Mouse (Mus musculus): ENCODE data around the gene Cnn1. TPM values are rescaled to one million over a fixed set of nuclear protein-coding genes. Genes with fewer than 3 reads are reported as not detected.
A peak's percentile ranks its signal among the peaks of the same experiment; 100 is the strongest.

The Cnn1 gene
- polyA plus RNA-seq, 2 experiments: 0.09 to 0.17 TPM

DNA sequence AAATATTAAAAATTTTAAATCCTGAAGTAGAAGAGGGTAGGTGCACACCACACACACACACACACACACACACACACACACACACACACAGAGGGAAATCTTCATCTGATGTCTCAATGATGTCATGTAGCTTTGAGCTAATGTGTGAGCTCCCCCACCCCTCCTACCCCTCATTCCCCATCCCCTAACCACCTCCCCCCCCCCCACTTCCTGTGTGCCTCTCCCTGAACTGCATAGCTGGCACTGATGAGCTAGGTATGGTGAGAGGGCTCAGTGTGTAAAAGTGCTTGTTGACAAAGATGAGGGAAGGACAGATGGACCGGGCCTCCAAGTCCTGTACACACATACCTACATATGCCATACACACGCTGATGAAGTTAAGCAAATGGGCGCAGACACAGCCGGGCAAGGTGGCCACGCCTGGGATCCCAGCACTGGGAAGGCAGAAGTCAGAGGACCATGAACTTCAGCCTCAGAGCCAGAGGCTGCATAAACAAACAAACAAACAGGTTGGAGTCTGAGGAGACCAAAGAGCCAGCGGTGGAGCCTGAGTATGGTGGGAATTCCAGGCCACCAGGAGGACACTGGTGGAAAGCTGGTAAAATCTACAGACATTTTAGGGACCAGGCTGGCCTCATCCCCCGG lies 35.4 kb downstream of the Cnn1 start:
- TF ChIP-seq CTCF (IDR thresholded peaks at IDR 0.05; ENCODE audit: low read depth): no peak
- TF ChIP-seq EP300 (IDR thresholded peaks at IDR 0.05; ENCODE audit: low read depth): no peak
- Histone ChIP-seq H3K4me1 (replicated peaks; ENCODE audit: control insufficient read depth in 2 of 2, insufficient read depth in 2 of 2, low read length in 1 of 2) (peaks cover 38 to 47% of the 10 kb centered on the region in 2 experiments), H3K27ac (peak overlapping the region; percentile 88), H3K36me3 (replicated peaks; ENCODE audit: control insufficient read depth, insufficient read depth, low read depth) (peaks cover 25% of the 10 kb centered on the region), H3K4me2 (ENCODE audit: low read depth) (peak overlapping the region; percentile 99), H3K27me3 (ENCODE audit: control insufficient read depth, insufficient read depth, low read length) (no peaks in the 10 kb centered on the region), H3K9me3 (ENCODE audit: control insufficient read depth, low read length) (no peaks in the 10 kb centered on the region), H3K4me3 (ENCODE audit: insufficient read depth in 1 of 2, low read depth in 2 of 2, low read length in 2 of 2) (peak overlapping the region; percentile 71 to 76), H3K9ac (replicated peaks) (peak overlapping the region; percentile 85)
- 48% methylated on average over 7 of the region's 7 CpGs for WGBS (ENCODE audit: insufficient replicate concordance)
- no peak for DNase-seq (ENCODE audit: low read depth in 3 of 3, low spot score in 3 of 3)
- ATAC-seq (ENCODE audit: insufficient read depth): no peak

DNA sequence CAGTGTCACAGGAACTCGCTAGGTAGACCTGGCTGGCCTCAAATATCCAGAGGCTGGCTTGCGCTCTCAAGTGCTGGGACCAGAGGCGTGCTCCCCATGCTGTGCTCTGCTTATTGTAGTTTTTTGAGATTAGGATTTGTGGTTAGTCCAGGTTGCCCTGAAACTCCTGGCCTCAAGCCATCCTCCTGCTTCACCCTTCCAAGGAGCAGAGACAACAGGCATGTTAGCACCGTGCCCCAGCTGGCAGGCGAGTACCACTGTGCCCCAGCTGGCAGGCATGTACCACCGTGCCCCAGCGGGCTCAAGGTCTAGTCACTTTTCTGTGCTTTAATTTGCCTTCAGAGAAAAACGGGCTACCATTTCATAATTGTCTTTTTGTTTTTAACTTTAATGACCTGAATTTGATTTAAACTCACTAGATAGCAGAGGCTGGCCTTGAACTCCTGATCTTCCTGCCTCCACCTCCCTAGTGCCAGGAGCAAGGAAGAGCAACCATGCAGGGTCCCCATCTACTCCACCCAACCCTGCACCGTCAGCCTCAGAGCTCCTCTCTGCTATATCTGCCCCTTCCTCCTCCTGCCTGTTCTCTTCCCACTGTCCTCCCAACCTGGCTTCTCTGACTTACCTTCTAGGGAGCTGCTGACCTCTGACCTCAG lies 36.1 kb downstream of the Cnn1 start:
- H3K27ac ChIP-seq: peak overlapping the region; percentile 88
- H3K36me3 ChIP-seq (replicated peaks; ENCODE audit: control insufficient read depth, insufficient read depth, low read depth): peaks cover 17% of the 10 kb centered on the region
- no peaks in the 10 kb centered on the region for H3K27me3 ChIP-seq (ENCODE audit: control insufficient read depth, insufficient read depth, low read length)
- no peaks in the 10 kb centered on the region for H3K9me3 ChIP-seq (ENCODE audit: control insufficient read depth, low read length)
- H3K4me2 ChIP-seq (ENCODE audit: low read depth): peak overlapping the region; percentile 99
- DNase-seq (ENCODE audit: low read depth in 3 of 3, low spot score in 3 of 3) (no peak), ATAC-seq (ENCODE audit: insufficient read depth) (peak; percentile 59)
- TF ChIP-seq CTCF (IDR thresholded peaks at IDR 0.05; ENCODE audit: low read depth): no peak
- TF ChIP-seq EP300 (IDR thresholded peaks at IDR 0.05; ENCODE audit: low read depth): no peak
- H3K4me1 ChIP-seq (replicated peaks; ENCODE audit: control insufficient read depth in 2 of 2, insufficient read depth in 2 of 2, low read length in 1 of 2): peaks cover 38 to 47% of the 10 kb centered on the region in 2 experiments
- H3K9ac ChIP-seq (replicated peaks): peak overlapping the region; percentile 85
- WGBS (ENCODE audit: insufficient replicate concordance): 39% methylated on average over 9 of the region's 9 CpGs
- peak overlapping the region; percentile 71 to 76 for H3K4me3 ChIP-seq (ENCODE audit: insufficient read depth in 1 of 2, low read depth in 2 of 2, low read length in 2 of 2)

DNA sequence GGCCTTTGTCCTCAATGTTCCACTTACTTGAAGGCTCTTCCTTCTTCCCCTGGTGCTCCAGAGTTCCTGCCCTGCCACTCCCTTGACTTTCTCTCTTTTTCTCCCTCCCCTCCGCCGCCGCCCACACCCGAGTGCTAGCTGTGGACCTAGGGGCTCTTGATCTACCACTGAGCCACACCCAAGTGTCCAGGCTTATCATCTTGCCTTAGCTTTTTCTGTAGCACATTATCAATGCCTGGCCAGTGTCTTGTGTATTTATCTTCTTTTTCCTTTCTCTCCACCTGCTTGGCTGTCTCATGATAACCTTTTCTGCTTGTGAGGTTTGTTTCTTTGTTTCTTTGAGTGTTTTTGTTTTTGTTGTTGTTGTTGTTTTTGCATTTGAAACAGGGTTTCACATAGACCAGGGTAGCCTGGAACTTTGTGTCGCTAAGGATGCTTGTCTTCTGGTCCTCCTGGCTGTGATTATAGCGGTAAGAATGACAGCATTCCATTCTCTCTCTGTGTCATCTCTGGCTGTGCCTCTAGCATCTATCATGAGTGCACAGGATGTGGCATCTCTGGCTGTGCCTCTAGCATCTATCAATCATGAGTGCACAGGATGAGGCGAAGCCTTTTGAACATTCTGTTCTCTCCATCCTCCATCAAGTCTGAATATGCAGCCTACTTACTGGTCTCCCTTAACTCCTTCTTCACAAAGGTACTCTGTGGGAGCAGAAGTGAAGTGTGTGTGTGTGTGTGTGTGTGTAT lies 36.8 kb downstream of the Cnn1 start, which contains the start of gene Acp5:
TSS of gene Acp5 (minus strand) at position 68 of the 747 bp plus-strand sequence.
- TF ChIP-seq CTCF (IDR thresholded peaks at IDR 0.05; ENCODE audit: low read depth): no peak
- TF ChIP-seq EP300 (IDR thresholded peaks at IDR 0.05; ENCODE audit: low read depth): peak; percentile 98
- peak within 1 kb of the TSS; percentile 71 to 76 for H3K4me3 ChIP-seq (ENCODE audit: insufficient read depth in 1 of 2, low read depth in 2 of 2, low read length in 2 of 2)
- DNase-seq (ENCODE audit: low read depth in 3 of 3, low spot score in 3 of 3) (peak; percentile 86 to 89 (median 86)), ATAC-seq (ENCODE audit: insufficient read depth) (peak; percentile 84)
- WGBS (ENCODE audit: insufficient replicate concordance): 16% methylated on average over 7 of the region's 7 CpGs
- H3K27me3 ChIP-seq (ENCODE audit: control insufficient read depth, insufficient read depth, low read length): no peaks in the 10 kb centered on the region
- H3K36me3 ChIP-seq (replicated peaks; ENCODE audit: control insufficient read depth, insufficient read depth, low read depth): peaks cover 10% of the 10 kb centered on the region; the same call in 1 of the 2 replicates
- peak within 1 kb of the TSS; percentile 88 for H3K27ac ChIP-seq
- peak within 1 kb of the TSS; percentile 99 for H3K4me2 ChIP-seq (ENCODE audit: low read depth)
- H3K9ac ChIP-seq (replicated peaks): peak within 1 kb of the TSS; percentile 85
- H3K4me1 ChIP-seq (replicated peaks; ENCODE audit: control insufficient read depth in 2 of 2, insufficient read depth in 2 of 2, low read length in 1 of 2): peaks cover 35 to 47% of the 10 kb centered on the region in 2 experiments
- H3K9me3 ChIP-seq (ENCODE audit: control insufficient read depth, low read length): no peaks in the 10 kb centered on the region

DNA sequence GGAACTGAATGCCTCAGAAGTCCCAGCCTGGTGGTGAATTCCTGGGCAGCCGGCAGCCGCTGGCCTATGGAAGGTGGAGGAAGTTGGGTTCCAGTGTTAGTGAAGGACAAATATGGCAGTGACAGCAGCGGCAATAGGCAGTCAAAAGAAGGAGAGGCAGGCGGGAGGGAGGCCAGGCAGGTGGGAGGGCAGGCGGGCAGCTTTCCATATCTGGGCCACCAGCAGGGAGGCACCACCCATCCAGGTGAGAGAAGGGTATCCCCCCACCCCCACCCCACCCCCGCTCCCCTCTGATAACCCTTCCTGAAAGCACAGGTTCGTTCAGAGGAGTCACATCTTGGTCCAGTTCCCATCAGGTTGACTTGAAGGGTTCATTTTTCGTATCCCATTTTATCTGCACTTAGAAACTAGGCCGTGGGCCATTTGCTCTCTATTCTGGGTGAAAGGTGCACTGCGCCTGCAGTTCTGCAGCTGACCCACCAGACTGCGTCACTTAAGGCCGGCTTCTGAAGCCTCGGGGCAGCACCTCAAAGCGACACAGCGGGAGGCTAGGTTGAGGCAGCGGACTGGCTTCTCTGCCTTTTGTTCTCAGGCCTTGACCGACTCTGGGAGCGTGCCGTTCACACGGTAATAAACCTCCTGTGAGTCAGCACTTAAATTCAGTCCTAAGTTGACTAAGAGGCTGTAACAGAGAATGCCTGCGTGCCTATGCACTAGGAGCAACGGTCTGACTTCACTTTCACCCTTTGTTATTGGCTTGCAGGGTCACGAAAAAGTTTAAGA lies 37.9 kb downstream of the Cnn1 start:
- WGBS (ENCODE audit: insufficient replicate concordance): 33% methylated on average over 23 of the region's 23 CpGs

More for the DNA sequence above, 37.9 kb downstream of the Cnn1 start:
- DNase-seq (ENCODE audit: low read depth in 3 of 3, low spot score in 3 of 3) (no peak), ATAC-seq (ENCODE audit: insufficient read depth) (peak; percentile 35; the same call in 1 of the 2 replicates)
- H3K9me3 ChIP-seq (ENCODE audit: control insufficient read depth, low read length): no peaks in the 10 kb centered on the region
- H3K27ac ChIP-seq: peak overlapping the region; percentile 88
- H3K27me3 ChIP-seq (ENCODE audit: control insufficient read depth, insufficient read depth, low read length): no peaks in the 10 kb centered on the region
- peak overlapping the region; percentile 49 to 51 for H3K4me3 ChIP-seq (ENCODE audit: insufficient read depth in 1 of 2, low read depth in 2 of 2, low read length in 2 of 2)
- H3K36me3 ChIP-seq (replicated peaks; ENCODE audit: control insufficient read depth, insufficient read depth, low read depth): peaks cover 5% of the 10 kb centered on the region; the same call in 1 of the 2 replicates
- peak overlapping the region; percentile 79 for H3K9ac ChIP-seq (replicated peaks)
- H3K4me2 ChIP-seq (ENCODE audit: low read depth): peak overlapping the region; percentile 99
- TF ChIP-seq EP300 (IDR thresholded peaks at IDR 0.05; ENCODE audit: low read depth) (no peak), CTCF (IDR thresholded peaks at IDR 0.05; ENCODE audit: low read depth) (no peak; the same call in 1 of the 2 replicates)
- H3K4me1 ChIP-seq (replicated peaks; ENCODE audit: control insufficient read depth in 2 of 2, insufficient read depth in 2 of 2, low read length in 1 of 2): peaks cover 24 to 40% of the 10 kb centered on the region in 2 experiments
